Mouse (Mus musculus): ENCODE results near the gene Rpl27.
"Not testable (repeated sequence)": the region's sequence is repeated elsewhere in the genome, so short reads cannot be mapped to it uniquely, and the experiment has no call there.

Gene Rpl27

GRCm38 (mm10) chr11:101442127-101442693, at the start of gene Rpl27:
TSS of gene Rpl27 (plus strand) at chr11:101442298.
- DNase-seq (ENCODE audit: low spot score) = peak; percentile 94

- DNase-seq (ENCODE audit: low spot score) = peak; percentile 45
These were observed 47.0 kb upstream of the Rpl27 start for GRCm38 (mm10) chr11:101395110-101395509.

- no peak for DNase-seq (ENCODE audit: low spot score)
These were observed 26.8 kb upstream of the Rpl27 start for GRCm38 (mm10) chr11:101415306-101415705.

- no peak for DNase-seq (ENCODE audit: low spot score)
These were observed 25.5 kb upstream of the Rpl27 start for GRCm38 (mm10) chr11:101416433-101417100.

GRCm38 (mm10) chr11:101417101-101417855, 24.8 kb upstream of the Rpl27 start, which contains the start of gene Aarsd1:
TSS of gene Aarsd1 (minus strand) at chr11:101417615.
- peak; percentile 74 for DNase-seq (ENCODE audit: low spot score)

GRCm38 (mm10) chr11:101418991-101419390, 23.1 kb upstream of the Rpl27 start:
- no peak for DNase-seq (ENCODE audit: low spot score)

- no peak for DNase-seq (ENCODE audit: low spot score)
These were observed 22.5 kb upstream of the Rpl27 start for GRCm38 (mm10) chr11:101419610-101420009.

- DNase-seq (ENCODE audit: low spot score) = no peak
These were observed 21.9 kb upstream of the Rpl27 start for GRCm38 (mm10) chr11:101420148-101420547.

GRCm38 (mm10) chr11:101424105-101424851, 17.8 kb upstream of the Rpl27 start, which contains the start of gene Gm27029:
TSS of gene Gm27029 (minus strand) at chr11:101424796.
- no peak for DNase-seq (ENCODE audit: low spot score)

- peak; percentile 97 for DNase-seq (ENCODE audit: low spot score)
These were observed 16.9 kb upstream of the Rpl27 start, which contains the start of the genes Rundc1 and Ptges3l for GRCm38 (mm10) chr11:101424925-101425813. TSS of gene Rundc1 (plus strand) at chr11:101425085. TSS of gene Ptges3l (minus strand) at chr11:101425333.

- DNase-seq (ENCODE audit: low spot score) = no peak
These were observed 15.9 kb upstream of the Rpl27 start for GRCm38 (mm10) chr11:101426165-101426564.

- DNase-seq (ENCODE audit: low spot score) = no peak
These were observed 10.8 kb upstream of the Rpl27 start for GRCm38 (mm10) chr11:101431327-101431726.

- DNase-seq (ENCODE audit: low spot score) = no peak
These were observed 8.7 kb upstream of the Rpl27 start for GRCm38 (mm10) chr11:101433396-101433795.

- DNase-seq (ENCODE audit: low spot score) = no peak
These were observed 6.3 kb upstream of the Rpl27 start for GRCm38 (mm10) chr11:101435831-101436230.

- DNase-seq (ENCODE audit: low spot score) = no peak
These were observed 5.2 kb upstream of the Rpl27 start for GRCm38 (mm10) chr11:101436916-101437315.

- not testable (repeated sequence) for DNase-seq (ENCODE audit: low spot score)
These were observed 4.1 kb upstream of the Rpl27 start for GRCm38 (mm10) chr11:101438006-101438405.

GRCm38 (mm10) chr11:101441450-101442126, 510 bp upstream of the Rpl27 start:
- DNase-seq (ENCODE audit: low spot score) = not testable (repeated sequence)

- no peak for DNase-seq (ENCODE audit: low spot score)
These were observed 662 bp downstream of the Rpl27 start for GRCm38 (mm10) chr11:101442760-101443159.

GRCm38 (mm10) chr11:101446319-101446718, 4.2 kb downstream of the Rpl27 start:
- DNase-seq (ENCODE audit: low spot score) = no peak

- DNase-seq (ENCODE audit: low spot score) = not testable (repeated sequence)
These were observed 4.8 kb downstream of the Rpl27 start for GRCm38 (mm10) chr11:101446860-101447259.
